Mouse (Mus musculus) spleen, postnatal 4 days (tissue): ENCODE measurements at regions not wholly inside any gene's neighbourhood (a gene's known extent, or its start where the extent isn't known, plus 50 kb on each side); places are given as distances from the start of the nearest gene placed in this dataset.

Experiments used
- DNase-seq, 2 experiments: peaks; one replicate each; pipeline ENCODE4 v3.0.0; 2022; ENCODE audit warnings: low spot score in 2 of 2

GRCm38 (mm10) chr15:56604266-56604665, 873.2 kb downstream of the Slc22a22 start:
- no peak for DNase-seq

DNA sequence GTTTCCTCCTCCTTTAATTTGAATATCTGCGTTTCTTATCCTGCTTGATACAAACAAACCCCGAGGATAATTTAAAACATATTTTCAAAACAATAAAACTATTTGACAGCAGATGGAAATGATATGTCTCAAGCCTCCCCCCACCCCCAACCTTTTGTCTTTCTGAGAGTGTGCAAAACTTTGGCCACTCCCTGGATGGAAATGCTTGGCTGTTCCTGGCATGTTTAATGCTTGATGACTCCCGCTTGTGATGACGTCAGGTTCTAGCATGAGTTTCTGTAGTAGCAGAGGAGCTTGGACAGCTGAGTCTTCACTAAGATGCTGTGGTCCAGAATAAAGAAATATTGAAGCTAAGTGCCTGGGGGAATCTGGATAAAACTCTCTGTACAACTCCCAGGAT, 884.8 kb downstream of the Slc22a22 start:
- DNase-seq: no peak

DNA sequence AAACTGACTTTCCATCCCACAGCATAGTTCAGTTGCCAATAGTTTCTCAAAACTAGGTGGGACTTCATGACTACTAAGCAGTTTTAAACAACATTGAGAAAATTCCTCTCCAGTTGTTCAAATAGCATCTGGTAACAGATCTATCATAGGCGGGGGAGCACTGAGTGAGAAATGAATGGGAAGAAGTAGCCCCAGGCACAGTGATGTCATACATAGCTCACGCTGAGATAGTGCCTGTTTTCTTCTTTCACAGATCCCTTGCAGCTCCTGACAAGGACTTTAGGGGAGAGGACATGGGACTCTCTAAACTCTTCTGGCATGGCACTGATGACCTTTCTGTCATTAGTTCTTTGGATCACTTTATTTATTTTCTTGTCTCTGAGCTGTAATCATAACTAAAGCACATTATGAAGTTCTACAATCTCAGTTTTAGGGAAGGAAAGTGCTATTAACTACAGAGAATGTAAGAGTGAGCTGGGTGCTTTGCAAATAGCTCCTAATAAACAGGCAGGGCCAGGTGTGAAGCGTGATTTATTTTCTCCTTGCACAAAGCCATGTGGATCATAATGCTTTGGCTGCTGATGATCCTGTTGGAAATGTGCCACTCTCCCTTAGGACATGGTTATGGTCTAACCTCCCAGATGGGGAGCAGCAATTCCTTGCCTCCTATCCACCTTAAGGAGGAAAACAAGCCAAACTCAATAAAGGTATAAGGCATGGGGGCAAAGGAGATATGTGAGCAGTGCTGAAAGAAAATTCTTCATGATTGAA, 896.5 kb downstream of the Slc22a22 start:
- no peak for DNase-seq

- DNase-seq: no peak
These were observed 914.2 kb downstream of the Slc22a22 start for GRCm38 (mm10) chr15:56563192-56563591.

GRCm38 (mm10) chr15:56562785-56563184, 914.6 kb downstream of the Slc22a22 start:
- no peak for DNase-seq

DNA sequence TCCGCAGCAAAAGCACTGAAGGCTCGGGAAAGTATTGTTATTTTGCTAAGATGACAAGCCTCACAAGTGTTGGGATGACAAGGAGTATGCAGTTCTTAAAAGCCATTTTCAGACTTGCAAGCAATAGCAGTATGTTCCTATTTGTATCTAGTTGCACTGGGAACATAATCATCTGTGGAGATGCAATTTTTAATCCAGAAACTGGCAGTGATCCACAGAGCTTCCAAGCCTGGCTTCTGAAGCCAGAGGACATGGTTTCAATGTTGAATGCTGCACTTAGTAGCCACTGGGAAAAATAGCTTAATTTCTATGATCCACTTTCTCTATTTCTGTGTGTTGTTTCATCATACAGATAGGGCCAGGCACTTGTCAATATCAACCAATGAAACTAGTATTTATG, 915.3 kb downstream of the Slc22a22 start:
- DNase-seq: no peak

- DNase-seq: no peak
These were observed 923.0 kb downstream of the Slc22a22 start for GRCm38 (mm10) chr15:56554386-56554785.

DNA sequence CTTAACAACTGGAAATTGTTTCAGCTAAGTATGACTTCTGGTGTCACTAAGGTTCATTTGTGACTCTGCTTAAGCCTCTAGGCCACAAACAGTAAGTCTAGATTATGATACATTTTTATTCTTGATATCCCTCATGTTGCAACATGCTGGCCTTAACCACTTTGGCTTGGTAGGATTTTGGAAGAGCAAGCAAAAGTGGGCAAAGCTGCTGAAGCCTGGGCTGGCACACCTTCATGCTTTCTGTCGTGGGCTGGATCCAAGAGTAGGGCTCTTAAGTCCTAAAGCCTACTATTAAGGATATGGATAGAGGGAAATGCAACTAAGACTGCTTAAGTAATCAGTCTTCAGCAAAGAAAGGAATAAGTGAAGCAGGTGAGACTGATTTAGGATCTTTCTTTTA, 923.6 kb downstream of the Slc22a22 start:
- DNase-seq: no peak

DNA sequence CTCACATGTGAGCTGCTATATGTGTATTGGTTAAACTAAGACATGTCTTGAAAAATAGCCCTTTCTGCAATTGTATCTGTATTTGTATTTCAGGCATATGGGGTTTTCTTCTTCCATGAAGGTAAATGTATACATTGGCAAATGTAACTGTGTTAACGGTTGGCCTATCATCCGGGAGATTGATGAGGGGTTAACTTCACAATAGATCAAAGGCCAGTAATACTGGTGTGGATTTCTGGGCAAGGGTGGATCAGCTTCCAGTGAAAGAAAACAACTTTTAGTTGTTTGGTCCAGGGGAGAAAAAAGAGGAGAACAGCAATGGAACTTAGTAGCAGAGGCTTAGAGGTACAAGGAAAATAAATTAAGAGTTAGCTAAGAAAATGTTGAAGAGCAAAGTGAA, 945.9 kb downstream of the Slc22a22 start:
- DNase-seq: no peak

DNA sequence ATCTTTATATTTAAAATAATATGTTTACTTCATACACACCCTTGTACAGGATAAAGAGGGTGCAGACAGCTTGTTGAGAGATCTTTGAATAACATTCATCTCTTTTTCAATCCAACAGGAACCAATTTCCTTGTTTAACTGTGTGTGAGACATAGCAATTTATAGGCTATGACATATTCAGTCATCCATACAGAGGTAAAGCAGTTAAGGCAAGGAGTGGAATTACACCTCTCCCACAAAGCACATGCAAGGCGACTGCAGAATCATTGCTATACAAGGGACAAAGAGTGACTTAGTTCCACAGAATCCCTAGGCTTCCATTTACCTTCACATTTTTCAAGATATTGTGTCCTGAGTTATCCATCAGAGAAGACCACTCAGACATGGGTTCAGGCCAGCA, 959.0 kb downstream of the Slc22a22 start:
- no peak for DNase-seq

DNA sequence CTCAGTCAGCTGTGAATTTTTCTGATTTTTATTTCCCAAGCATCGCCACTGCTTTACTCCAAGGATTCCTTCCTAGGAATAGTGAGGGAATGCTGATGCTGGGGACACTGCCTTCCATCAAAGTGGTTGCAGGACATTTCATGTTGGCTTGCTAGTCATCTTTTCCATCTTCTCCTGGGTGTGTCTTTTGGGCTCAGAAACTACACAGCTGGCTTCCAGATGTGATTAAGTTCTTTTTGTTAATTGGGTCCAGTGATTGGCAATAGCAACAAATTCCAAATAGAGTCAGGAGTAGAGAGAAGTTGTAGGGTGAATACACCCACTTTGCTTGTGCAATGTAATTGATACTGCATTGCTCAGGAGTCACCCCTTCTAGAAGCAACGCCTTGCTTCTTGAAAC, 961.3 kb downstream of the Slc22a22 start:
- DNase-seq: no peak

DNA sequence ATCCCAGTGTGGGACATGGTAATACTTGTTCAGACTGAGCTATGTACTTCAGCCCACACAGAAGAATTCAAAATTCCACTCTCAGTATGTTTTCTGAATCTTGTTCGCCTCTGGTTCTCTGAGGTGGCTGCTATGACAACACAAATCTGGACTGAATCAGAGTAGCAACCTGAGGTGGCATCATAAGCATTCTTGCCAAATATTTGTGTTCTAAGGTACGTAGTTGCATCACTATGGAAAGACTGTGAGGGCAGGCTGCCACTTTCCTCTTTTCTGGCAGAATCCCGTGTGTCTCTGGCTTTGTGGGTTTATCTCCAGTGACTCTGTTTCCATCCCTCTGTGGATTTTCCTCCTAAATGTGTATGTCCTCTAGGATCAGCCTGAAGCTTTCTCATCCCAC, 978.7 kb downstream of the Slc22a22 start:
- no peak for DNase-seq

DNA sequence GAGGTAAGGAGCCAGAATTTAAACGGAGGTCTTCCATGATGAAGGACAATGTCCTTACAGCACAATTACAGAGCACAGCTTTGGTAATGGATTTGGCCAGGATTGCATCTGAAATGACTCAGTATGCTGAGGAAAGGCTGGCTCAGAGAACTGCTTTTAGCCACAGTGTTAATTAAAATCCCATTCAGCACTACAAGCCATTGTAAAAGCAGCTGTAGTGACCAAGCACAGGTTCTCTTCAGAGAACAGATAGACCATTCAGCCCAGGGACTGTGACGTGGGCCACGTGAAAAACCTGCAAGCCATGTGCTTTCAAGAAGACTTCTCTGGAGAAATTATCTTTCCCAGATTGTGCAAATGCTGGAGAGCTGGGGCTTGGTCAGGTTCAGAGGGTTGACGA, 979.7 kb downstream of the Slc22a22 start:
- no peak for DNase-seq

- DNase-seq: no peak
These were observed 981.1 kb downstream of the Slc22a22 start for GRCm38 (mm10) chr15:56496355-56496754.

DNA sequence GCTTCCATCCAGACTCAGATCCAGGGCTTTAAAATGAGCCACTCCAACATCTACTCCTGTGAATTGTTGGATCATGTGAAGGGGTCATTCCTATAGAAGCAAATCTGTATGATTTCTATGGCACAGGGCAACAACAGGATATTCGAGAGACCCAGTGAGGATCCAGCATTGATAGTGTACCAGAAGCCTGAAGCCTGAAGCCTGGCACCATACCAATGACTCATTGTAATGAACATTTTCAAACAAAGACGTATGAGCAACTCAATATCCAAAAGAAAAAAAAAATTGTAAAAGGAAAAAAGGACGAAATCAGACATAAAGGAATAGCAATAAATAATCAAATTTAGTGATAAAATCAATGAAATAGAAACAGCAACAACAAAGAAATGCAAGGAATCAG, 991.5 kb downstream of the Slc22a22 start:
- DNase-seq: no peak

DNA sequence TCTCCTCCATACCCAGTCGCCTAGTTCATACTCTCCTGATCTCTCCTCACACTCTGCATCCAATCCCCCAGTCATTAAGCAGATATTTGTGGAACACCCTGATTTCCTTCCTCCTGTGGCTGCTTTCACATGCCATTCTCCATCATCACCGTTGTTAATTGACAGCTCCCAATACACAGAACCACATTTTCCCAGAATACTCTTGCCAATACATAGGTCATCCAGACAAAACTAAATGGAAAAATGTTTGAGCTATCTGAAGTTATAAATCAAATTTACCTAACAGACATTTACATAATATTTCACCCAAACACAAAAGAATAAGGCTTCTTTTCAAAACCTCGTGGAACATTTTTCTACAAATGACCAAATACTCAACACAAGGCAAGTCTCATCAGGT, 992.7 kb downstream of the Slc22a22 start:
- no peak for DNase-seq

DNA sequence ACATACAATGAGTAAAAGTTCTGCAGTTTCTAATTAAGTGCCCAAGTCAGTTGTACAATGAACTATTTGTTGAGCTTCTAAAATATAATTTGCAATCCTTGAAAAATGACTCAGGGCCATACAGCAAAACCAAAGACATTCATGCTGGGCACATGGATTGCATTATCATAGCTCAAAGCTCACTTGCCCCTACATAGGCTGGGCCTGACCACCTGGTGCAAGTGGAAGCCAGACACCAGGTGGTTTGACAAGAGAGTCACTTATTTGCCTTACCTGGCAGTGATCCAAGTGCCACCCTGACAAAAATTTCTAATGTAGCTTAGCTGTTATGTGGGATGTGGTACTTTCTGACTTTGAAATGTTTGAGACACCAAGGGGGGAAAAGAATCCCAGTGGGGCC, 997.7 kb downstream of the Slc22a22 start:
- no peak for DNase-seq

DNA sequence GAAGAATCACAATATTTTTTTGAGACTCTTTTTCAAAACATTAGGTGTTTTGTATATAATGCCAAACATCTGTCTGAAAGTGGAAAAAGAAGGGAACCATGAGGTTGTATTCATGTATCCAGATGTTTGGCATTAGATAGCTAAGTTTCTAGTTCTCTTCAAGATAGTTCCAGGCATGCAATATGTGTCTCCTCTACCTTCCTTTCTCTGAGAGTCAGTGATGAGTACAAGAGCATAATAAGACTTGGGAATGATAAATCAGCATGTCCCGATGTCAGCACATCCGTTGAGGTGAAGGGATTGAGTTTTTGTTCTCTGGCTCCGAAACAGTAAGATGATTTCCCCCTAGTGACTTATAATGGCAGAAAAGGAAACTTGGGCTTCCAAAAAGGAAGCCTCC, 998.4 kb downstream of the Slc22a22 start:
- no peak for DNase-seq

GRCm38 (mm10) chr15:56473679-56474078, 1003.7 kb downstream of the Slc22a22 start:
- DNase-seq: no peak

- DNase-seq: no peak
These were observed 1025.5 kb downstream of the Slc22a22 start for GRCm38 (mm10) chr15:56451881-56452280.

DNA sequence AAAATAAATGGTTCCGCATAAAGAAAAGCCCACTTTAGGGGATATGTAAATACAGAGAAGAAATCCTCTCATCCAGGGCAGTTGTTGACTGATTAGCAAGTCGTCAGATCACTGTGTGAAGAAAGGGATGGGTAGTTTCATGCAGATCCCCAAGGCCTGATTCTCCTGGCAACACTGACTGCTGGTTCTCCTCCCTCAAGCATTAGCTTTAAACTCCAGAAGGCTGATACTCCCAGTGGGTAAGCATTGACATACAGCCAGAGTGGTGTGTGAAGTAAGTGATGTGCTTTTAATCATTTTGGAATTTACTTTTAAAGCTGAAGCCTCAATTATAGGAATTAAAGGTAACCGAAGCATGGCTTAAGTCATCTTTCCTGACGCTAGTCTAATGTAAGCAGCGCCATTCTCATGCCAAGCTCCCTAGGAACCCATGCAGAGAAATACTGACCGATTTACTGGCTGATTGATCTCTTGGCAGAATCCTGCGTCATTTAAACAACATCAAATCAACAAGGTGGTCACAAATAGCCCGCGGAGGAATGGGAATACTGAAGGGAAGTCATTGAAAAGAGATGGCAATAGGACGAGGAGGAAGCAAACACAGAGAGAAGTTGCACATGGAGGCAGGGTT, 1029.3 kb downstream of the Slc22a22 start:
- DNase-seq: no peak

DNA sequence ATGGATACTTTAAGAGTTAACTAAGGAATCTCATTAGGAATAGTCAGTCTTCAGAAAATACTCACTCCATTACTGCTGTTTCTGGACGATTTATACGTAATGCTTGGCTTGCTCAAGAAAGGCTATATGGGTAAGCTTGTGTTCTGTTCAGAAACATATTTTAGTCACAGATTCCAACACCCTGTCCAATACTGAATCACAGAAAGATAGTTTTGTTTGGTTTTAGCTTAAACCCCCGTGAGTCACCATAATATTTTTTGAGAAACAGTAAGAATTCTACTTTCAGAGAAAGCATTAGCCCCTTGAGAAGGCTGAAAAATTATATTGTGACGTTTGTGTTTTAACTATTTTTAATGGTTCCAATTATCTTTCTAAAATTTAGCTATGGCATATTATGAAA, 1037.3 kb downstream of the Slc22a22 start:
- DNase-seq: no peak

- DNase-seq: no peak
These were observed 1039.1 kb downstream of the Slc22a22 start for GRCm38 (mm10) chr15:56438370-56438769.

GRCm38 (mm10) chr15:56436131-56436530, 1041.3 kb downstream of the Slc22a22 start:
- DNase-seq: no peak
